8 mouse cellular contexts compared by ENCODE assay signal in the genomic region with DNA sequence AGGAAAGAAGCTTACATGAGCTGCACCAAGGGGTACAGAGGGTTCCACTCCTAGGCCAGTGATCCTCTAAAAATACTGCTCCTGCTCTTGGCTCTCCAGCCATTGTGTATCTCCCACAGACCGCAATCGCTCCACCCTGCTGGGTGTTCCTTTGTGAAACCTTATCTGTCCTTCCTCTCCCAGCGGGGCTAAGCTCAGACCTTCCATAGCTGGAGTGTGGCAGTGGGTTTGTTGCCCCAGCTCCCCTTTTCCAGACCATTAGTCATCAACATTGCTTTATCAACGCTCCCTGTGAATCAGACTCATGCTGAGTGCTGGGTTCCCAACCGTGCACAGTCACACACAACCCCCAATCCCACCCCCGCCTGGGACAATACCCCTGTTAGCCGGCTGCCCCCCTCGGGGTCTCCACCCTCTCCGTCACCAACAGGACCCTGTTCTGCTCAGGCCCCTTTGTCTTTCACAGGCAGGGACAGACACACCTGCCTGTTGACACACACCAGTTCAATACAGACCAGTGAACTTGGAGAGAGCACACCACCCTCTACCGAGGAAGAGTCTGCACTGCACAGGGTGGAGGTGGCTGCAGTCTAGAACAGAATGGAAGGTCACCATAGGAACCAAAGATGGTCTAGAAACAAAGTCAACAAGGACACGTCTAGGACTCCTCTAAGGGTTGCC. TPM values are rescaled to one million over a fixed set of nuclear protein-coding genes. Genes with fewer than 3 reads are reported as not detected.
A peak's percentile ranks its signal among the peaks of the same experiment; 100 is the strongest.
DNase-seq lines count a peak whose midpoint lies in the region; ATAC-seq and TF ChIP-seq lines count a peak whose summit lies in the region.
"Had no signal": no experiment of that assay in that cellular context is flagged by ENCODE, and none has a peak within 500 bp of the region (broad histone marks: within the 10 kb centered on the region; RNA-seq: fewer than 3 reads in every experiment).

No protein-coding gene starts in this region.

- H3K9me3 ChIP-seq in hindbrain, embryonic 11.5 days (ENCODE audit: control insufficient read depth, low read length), result no peaks in the 10 kb centered on the region
- no peaks in the 10 kb centered on the region for H3K9me3 ChIP-seq in hindbrain, embryonic 14.5 days (ENCODE audit: control insufficient read depth, low read length)
- no peaks in the 10 kb centered on the region for H3K9me3 ChIP-seq in ES-Bruce4 (replicated peaks; ENCODE audit: control insufficient read depth, insufficient read depth, low read length, poor library complexity, severe bottlenecking)
- no peaks in the 10 kb centered on the region for H3K9me3 ChIP-seq in liver, embryonic 12.5 days (replicated peaks)

- no peak overlapping the region for H3K4me3 ChIP-seq in hindbrain, embryonic 11.5 days (ENCODE audit: low read depth, low read length)
- no peak overlapping the region for H3K4me3 ChIP-seq in hindbrain, embryonic 14.5 days (replicated peaks; ENCODE audit: low read length)
- H3K4me3 ChIP-seq in ES-Bruce4 (ENCODE audit: low read depth, low read length), result no peak overlapping the region
- H3K4me3 ChIP-seq in liver, embryonic 12.5 days, result no peak overlapping the region

- intact Hi-C loops in gastrocnemius, postnatal 36 days (cut with DNase I), result no loop called here

- H3K4me1 ChIP-seq in hindbrain, embryonic 11.5 days (replicated peaks; ENCODE audit: control insufficient read depth, insufficient read depth, low read length), result 0 out of 2 replicates have a peak, but pooled peaks cover 3% of the 10 kb centered on the region
- H3K4me1 ChIP-seq in hindbrain, embryonic 14.5 days (replicated peaks; ENCODE audit: control insufficient read depth, insufficient read depth, low read length), result 0 out of 2 replicates have a peak, but pooled peaks cover 9% of the 10 kb centered on the region
- H3K4me1 ChIP-seq in ES-Bruce4 (ENCODE audit: control insufficient read depth, insufficient read depth, low read length), result peaks cover 8% of the 10 kb centered on the region
- H3K4me1 ChIP-seq in liver, embryonic 12.5 days, result peaks cover 24% of the 10 kb centered on the region

- ATAC-seq in hindbrain, embryonic 11.5 days (ENCODE audit: low FRiP score), result peak; percentile 23; the same call in 1 of the 2 replicates
- ATAC-seq in hindbrain, embryonic 14.5 days (ENCODE audit: low FRiP score), result no peak
- peak; percentile 63 for ATAC-seq in liver, embryonic 12.5 days

- no peaks in the 10 kb centered on the region for H3K27me3 ChIP-seq in hindbrain, embryonic 11.5 days (ENCODE audit: control insufficient read depth, insufficient read depth, low read length)
- H3K27me3 ChIP-seq in hindbrain, embryonic 14.5 days (ENCODE audit: control insufficient read depth, insufficient read depth, low read length), result no peaks in the 10 kb centered on the region
- no peaks in the 10 kb centered on the region for H3K27me3 ChIP-seq in ES-Bruce4 (ENCODE audit: control insufficient read depth, insufficient read depth, low read length, poor library complexity, severe bottlenecking)
- H3K27me3 ChIP-seq in liver, embryonic 12.5 days (replicated peaks), result no peaks in the 10 kb centered on the region

- 26% methylated on average over 11 of the region's 11 CpGs for WGBS in hindbrain, embryonic 11.5 days
- WGBS in hindbrain, embryonic 14.5 days, result 24% methylated on average over 11 of the region's 11 CpGs
- 13% methylated on average over 11 of the region's 11 CpGs for WGBS in liver, embryonic 12.5 days (ENCODE audit: insufficient replicate concordance)

- DNase-seq in hindbrain, embryonic 11.5 days (ENCODE audit: low spot score), result no peak
- no peak for DNase-seq in hindbrain, embryonic 14.5 days (ENCODE audit: low spot score)
- DNase-seq in 416B (ENCODE audit: low read depth), result peak; percentile 58
- DNase-seq in thymus, postnatal 25 days, result no peak
- DNase-seq in gastrocnemius, postnatal 36 days, result no peak
- DNase-seq: right cerebral cortex, postnatal 25 days had no signal

- TF ChIP-seq EP300 in ES-Bruce4 (IDR thresholded peaks at IDR 0.05; ENCODE audit: insufficient read depth, low read depth, low read length), result peak; percentile 78

- no peak overlapping the region for H3K27ac ChIP-seq in hindbrain, embryonic 11.5 days (ENCODE audit: low read depth, low read length)
- no peak overlapping the region for H3K27ac ChIP-seq in hindbrain, embryonic 14.5 days
- H3K27ac ChIP-seq in ES-Bruce4 (ENCODE audit: insufficient read depth, low read length), result peak overlapping the region; percentile 95
- no peak overlapping the region for H3K27ac ChIP-seq in liver, embryonic 12.5 days

- H3K36me3 ChIP-seq in hindbrain, embryonic 11.5 days (ENCODE audit: control insufficient read depth, insufficient read depth, low read length), result no peaks in the 10 kb centered on the region
- H3K36me3 ChIP-seq in hindbrain, embryonic 14.5 days (replicated peaks; ENCODE audit: control insufficient read depth, insufficient read depth), result no peaks in the 10 kb centered on the region
- no peaks in the 10 kb centered on the region for H3K36me3 ChIP-seq in ES-Bruce4 (ENCODE audit: control insufficient read depth, insufficient read depth, low read length, poor library complexity, severe bottlenecking)
- H3K36me3 ChIP-seq in liver, embryonic 12.5 days, result no peaks in the 10 kb centered on the region

- TF ChIP-seq POLR2A in ES-Bruce4 (IDR thresholded peaks at IDR 0.05; ENCODE audit: insufficient read depth, low read length), result no peak

- no peak overlapping the region for H3K9ac ChIP-seq in hindbrain, embryonic 11.5 days (ENCODE audit: low read depth, low read length)
- H3K9ac ChIP-seq in hindbrain, embryonic 14.5 days, result no peak overlapping the region
- H3K9ac ChIP-seq in ES-Bruce4 (ENCODE audit: low read depth, poor library complexity, severe bottlenecking), result no peak overlapping the region
- H3K9ac ChIP-seq in liver, embryonic 12.5 days, result no peak overlapping the region

- TF ChIP-seq CTCF in ES-Bruce4 (IDR thresholded peaks at IDR 0.05; ENCODE audit: low read depth, low read length), result peak; percentile 54

- no peak overlapping the region for H3K4me2 ChIP-seq in hindbrain, embryonic 11.5 days (replicated peaks; ENCODE audit: low read depth, low read length)
- no peak overlapping the region for H3K4me2 ChIP-seq in hindbrain, embryonic 14.5 days (replicated peaks)
- peak overlapping the region; percentile 37 for H3K4me2 ChIP-seq in liver, embryonic 12.5 days

RNA-seq across cellular contexts. Expression of a gene that starts 44.3 kb away (rescaled TPM):
- 42.2 and 42.8 TPM in 2 replicates for polyA plus RNA-seq in hindbrain, embryonic 11.5 days (2014; fragmentation: Nextera tagmentation; extraction: Ambion mirVana)
- polyA plus RNA-seq in hindbrain, embryonic 14.5 days (2014; fragmentation: Nextera tagmentation; extraction: Ambion mirVana), result 21.7 and 22.1 TPM in 2 replicates
- 178 and 190 TPM in 2 replicates for polyA plus RNA-seq in ES-Bruce4 (2011; ENCODE audit: insufficient read depth, insufficient read length, low read depth, missing spikeins)
- polyA plus RNA-seq in liver, embryonic 12.5 days (2016; fragmentation: Nextera tagmentation; extraction: Ambion mirVana), result 56.2 and 60.7 TPM in 2 replicates
- total RNA-seq in gastrocnemius, postnatal 36 days (2021), result 10 to 100 TPM; 18.1 to 22.8 TPM
